ENCODE assay signal across 9 mouse cellular contexts in genomic region chr11:108427191-108427590, GRCm38 (mm10).
"Had no signal": no experiment of that assay in that cellular context is flagged by ENCODE, and none has a peak within 500 bp of the region (broad histone marks: within the 10 kb centered on the region; RNA-seq: fewer than 3 reads in every experiment).

No protein-coding gene starts in this region.

- DNase-seq: kidney, adult 2 months; kidney, postnatal 36 days; layer of hippocampus, adult 9-11 months; layer of hippocampus, postnatal 36 days; lung, adult 2 months; lung, postnatal 36 days; right cerebral cortex, postnatal 14 days; thymus, adult 2 months; thymus, postnatal 25 days had no signal
